Mouse (Mus musculus) liver, embryonic 11.5 days (tissue): ENCODE measurements at regions not wholly inside any gene's neighbourhood (a gene's known extent, or its start where the extent isn't known, plus 50 kb on each side); places are given as distances from the start of the nearest gene placed in this dataset.

ENCODE experiments used
- ATAC-seq: fragments of 200-750 bp; cut with Nextera tagmentation; replicated peaks from 2 replicates; pipeline ENCODE4 v1.8.0; 2017; ENCODE audit warnings: moderate number of reproducible peaks, mild to moderate bottlenecking, moderate TSS enrichment, moderate library complexity; ENCODE audit not compliant: low FRiP score
- DNase-seq: peaks from one replicate; pipeline ENCODE4 v3.0.0-alpha.2; 2017; ENCODE audit warnings: low spot score
- H3K27ac ChIP-seq: fragments of 300-500 bp; sonication (generic); 2 replicates; pipeline ENCODE4 v1.5.1; 2014; ENCODE audit warnings: mild to moderate bottlenecking, low read depth, low read length, control low read depth
- H3K27me3 ChIP-seq: fragments of 300-500 bp; sonication (generic); replicated peaks from 2 replicates; pipeline ENCODE4 v1.6.1; 2014; ENCODE audit warnings: low read length, mixed read lengths; ENCODE audit not compliant: control insufficient read depth, insufficient read depth
- H3K36me3 ChIP-seq: fragments of 300-500 bp; sonication (generic); 2 replicates; pipeline ENCODE4 v1.6.1; 2014; ENCODE audit warnings: mild to moderate bottlenecking, low read length, moderate library complexity, mixed read lengths; ENCODE audit not compliant: control insufficient read depth, insufficient read depth
- H3K4me1 ChIP-seq: fragments of 300-500 bp; sonication (generic); replicated peaks from 2 replicates; pipeline ENCODE4 v1.6.1; 2014; ENCODE audit warnings: low read length, mixed read lengths; ENCODE audit not compliant: control insufficient read depth, insufficient read depth
- H3K4me2 ChIP-seq: fragments of 300-500 bp; sonication (generic); 2 replicates; pipeline ENCODE4 v1.6.1; 2014; ENCODE audit warnings: mild to moderate bottlenecking, control low read depth, moderate library complexity
- H3K4me3 ChIP-seq: fragments of 300-500 bp; sonication (generic); 2 replicates; pipeline ENCODE4 v1.5.1; 2014; ENCODE audit warnings: low read depth, low read length, control low read depth
- H3K9ac ChIP-seq: fragments of 300-500 bp; sonication (generic); 2 replicates; pipeline ENCODE4 v1.6.1; 2014; ENCODE audit warnings: low read depth, low read length, control low read depth
- H3K9me3 ChIP-seq: fragments of 300-500 bp; sonication (generic); 2 replicates; pipeline ENCODE4 v1.6.1; 2016; ENCODE audit warnings: low read length, inconsistent platforms, mixed read lengths; ENCODE audit not compliant: control insufficient read depth
- WGBS: fragments of 180-500 bp; shearing (Covaris S2); extraction: QIAGEN DNeasy Blood & Tissue Kit; methylation state at CpG from one replicate; pipeline ENCODE4 v1.1.7; 2014; 5-methylcytosine and 5-hydroxymethylcytosine counted together

GRCm38 (mm10) chr5:75380340-75380739 lies 194.4 kb upstream of the Kit start:
- no peaks in the 10 kb centered on the region for H3K36me3 ChIP-seq
- no peak overlapping the region for H3K27ac ChIP-seq
- H3K4me2 ChIP-seq: no peak overlapping the region
- no peaks in the 10 kb centered on the region for H3K9me3 ChIP-seq
- no peak overlapping the region for H3K4me3 ChIP-seq
- 60% methylated on average over 1 of the region's 1 CpGs for WGBS
- no peak overlapping the region for H3K9ac ChIP-seq
- no peaks in the 10 kb centered on the region for H3K27me3 ChIP-seq
- ATAC-seq: no peak
- no peak for DNase-seq
- H3K4me1 ChIP-seq: peaks cover 27% of the 10 kb centered on the region

DNA sequence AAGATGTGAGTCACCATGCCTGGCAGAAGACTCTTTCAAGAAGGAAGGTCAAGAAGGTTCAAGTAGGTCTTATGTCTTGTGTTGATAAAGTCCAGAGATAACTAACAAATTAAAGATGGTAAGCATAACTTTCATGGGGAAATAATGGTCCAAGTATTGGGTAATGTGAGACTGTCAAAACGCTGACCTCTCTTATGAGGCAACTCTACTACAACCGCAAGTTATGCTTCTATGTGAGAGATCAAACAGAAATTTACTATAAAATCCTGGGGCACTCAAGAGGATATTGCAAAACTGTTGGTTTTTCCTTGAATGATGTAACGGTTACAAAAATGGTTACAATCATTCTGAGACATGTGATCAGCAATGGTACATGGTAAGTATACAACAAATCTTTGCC lies 192.6 kb upstream of the Kit start:
- no peaks in the 10 kb centered on the region for H3K9me3 ChIP-seq
- H3K27ac ChIP-seq: no peak overlapping the region
- no peak overlapping the region for H3K4me2 ChIP-seq
- no peaks in the 10 kb centered on the region for H3K36me3 ChIP-seq
- H3K4me3 ChIP-seq: no peak overlapping the region
- WGBS: 78% methylated on average over 3 of the region's 3 CpGs
- DNase-seq (no peak), ATAC-seq (no peak)
- H3K27me3 ChIP-seq: no peaks in the 10 kb centered on the region
- H3K9ac ChIP-seq: no peak overlapping the region
- peaks cover 15% of the 10 kb centered on the region for H3K4me1 ChIP-seq

DNA sequence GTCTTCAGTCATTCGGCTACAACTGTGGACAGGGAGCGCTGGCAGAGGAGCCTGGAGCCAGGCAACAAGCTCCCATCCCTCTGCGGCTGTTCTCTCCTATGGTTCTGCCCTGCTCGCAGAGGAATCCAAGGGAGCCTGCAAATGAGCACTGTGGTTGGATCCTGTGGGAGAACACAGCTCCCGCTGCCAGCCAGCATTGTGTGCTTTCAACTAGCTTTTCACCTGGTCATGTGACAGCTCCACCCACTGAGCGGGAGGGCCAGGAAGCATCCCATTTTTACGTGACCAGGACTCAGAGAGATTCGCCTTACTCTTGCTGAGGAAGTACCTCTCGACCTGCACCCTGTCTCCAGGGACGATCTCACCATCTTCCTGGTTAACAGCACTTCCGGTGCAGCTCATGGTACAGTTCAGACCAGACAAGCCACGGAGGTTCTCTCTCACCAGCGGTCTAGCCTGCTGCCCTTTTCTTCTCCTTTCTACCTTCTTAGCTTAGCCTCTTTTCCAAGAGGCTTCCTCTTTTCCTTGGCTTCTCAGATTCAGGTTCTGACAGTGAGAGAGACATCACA lies 186.7 kb upstream of the Kit start:
- 33% methylated on average over 13 of the region's 13 CpGs for WGBS
- peak overlapping the region; percentile 34 for H3K4me3 ChIP-seq
- ATAC-seq (peak; percentile 47; the same call in 1 of the 2 replicates), DNase-seq (no peak)
- no peaks in the 10 kb centered on the region for H3K27me3 ChIP-seq
- H3K4me1 ChIP-seq: peaks cover 10% of the 10 kb centered on the region
- H3K9me3 ChIP-seq: no peaks in the 10 kb centered on the region
- H3K36me3 ChIP-seq: no peaks in the 10 kb centered on the region
- H3K27ac ChIP-seq: no peak overlapping the region
- peak overlapping the region; percentile 34; the same call in 1 of the 2 replicates for H3K9ac ChIP-seq
- peak overlapping the region; percentile 60 for H3K4me2 ChIP-seq

DNA sequence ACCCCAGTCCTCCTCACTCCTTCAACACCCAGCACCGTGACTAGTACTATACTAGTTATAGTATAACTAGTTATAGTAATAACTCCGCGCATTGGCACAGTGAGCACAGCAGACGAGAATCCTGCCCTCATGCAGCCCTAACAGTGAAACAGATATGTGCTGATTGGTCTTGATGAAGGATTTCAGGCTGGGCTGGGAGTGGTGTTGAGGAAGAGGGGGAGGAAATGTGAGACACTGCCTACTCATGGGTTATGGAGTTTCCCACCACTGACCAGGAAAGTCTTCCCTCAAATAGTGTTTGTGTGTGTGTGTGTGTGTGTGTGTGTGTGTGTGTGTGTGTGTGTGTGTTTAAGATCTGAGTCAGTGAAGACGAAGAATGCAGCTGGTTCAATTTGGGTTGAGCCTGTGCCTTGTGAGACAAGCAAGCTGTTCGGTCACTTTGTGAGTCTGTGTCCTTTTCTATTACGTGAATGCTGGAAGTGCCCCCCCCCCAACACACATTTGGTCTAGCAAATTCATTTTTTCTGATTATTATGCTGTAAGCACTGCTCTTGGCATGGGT lies 185.9 kb upstream of the Kit start:
- 82% methylated on average over 7 of the region's 7 CpGs for WGBS
- Histone ChIP-seq H3K4me1 (peaks cover 10% of the 10 kb centered on the region), H3K27ac (no peak overlapping the region), H3K27me3 (no peaks in the 10 kb centered on the region), H3K4me3 (no peak overlapping the region), H3K9me3 (no peaks in the 10 kb centered on the region), H3K4me2 (no peak overlapping the region), H3K36me3 (no peaks in the 10 kb centered on the region), H3K9ac (no peak overlapping the region)
- DNase-seq (no peak), ATAC-seq (0 out of 2 replicates have a peak, but pooled peaks have one; percentile 15)

DNA sequence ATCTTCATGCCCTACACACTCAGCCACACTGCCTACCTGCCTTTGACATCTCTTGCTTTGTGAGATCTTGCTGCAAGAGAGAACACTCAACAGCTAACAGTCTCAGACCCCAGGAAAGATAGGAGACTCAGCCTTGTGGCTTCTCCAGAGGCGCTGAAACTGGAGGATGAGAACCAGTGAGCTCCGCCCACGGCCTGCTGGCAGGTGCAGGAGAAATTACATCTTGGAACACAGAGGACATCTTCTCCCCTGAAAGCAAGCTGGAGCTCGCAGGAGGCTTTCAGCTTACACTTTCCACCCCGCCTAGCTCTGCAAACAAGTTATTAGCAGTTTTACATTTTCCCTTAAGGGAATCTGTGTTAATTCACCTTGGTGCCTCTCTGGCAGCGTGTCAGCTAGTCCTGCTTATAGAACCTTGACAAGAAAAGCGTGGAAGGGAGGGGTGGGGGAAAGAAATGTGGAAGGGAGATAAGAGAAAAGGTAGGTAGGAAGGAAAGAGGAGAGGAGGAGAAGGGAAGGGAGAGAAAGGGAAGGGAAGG lies 185.2 kb upstream of the Kit start:
- no peak overlapping the region for H3K27ac ChIP-seq
- peaks cover 10% of the 10 kb centered on the region for H3K4me1 ChIP-seq
- no peak for ATAC-seq
- WGBS: 66% methylated on average over 7 of the region's 7 CpGs
- H3K4me3 ChIP-seq: no peak overlapping the region
- H3K36me3 ChIP-seq: no peaks in the 10 kb centered on the region
- no peaks in the 10 kb centered on the region for H3K27me3 ChIP-seq
- H3K9me3 ChIP-seq: no peaks in the 10 kb centered on the region
- H3K9ac ChIP-seq: no peak overlapping the region
- no peak overlapping the region for H3K4me2 ChIP-seq
- no peak for DNase-seq

GRCm38 (mm10) chr5:75398820-75399219 lies 175.9 kb upstream of the Kit start:
- no peak overlapping the region for H3K27ac ChIP-seq
- no peak overlapping the region for H3K4me3 ChIP-seq
- no peaks in the 10 kb centered on the region for H3K36me3 ChIP-seq
- no peak for DNase-seq
- H3K9ac ChIP-seq: no peak overlapping the region
- no peaks in the 10 kb centered on the region for H3K27me3 ChIP-seq
- no peak overlapping the region for H3K4me2 ChIP-seq
- 80% methylated on average over 5 of the region's 5 CpGs for WGBS
- no peaks in the 10 kb centered on the region for H3K9me3 ChIP-seq
- no peak for ATAC-seq
- 0 out of 2 replicates have a peak, but pooled peaks cover 2% of the 10 kb centered on the region for H3K4me1 ChIP-seq

GRCm38 (mm10) chr5:75401734-75402133 lies 173.0 kb upstream of the Kit start:
- WGBS: 71% methylated on average over 3 of the region's 3 CpGs
- H3K4me1 ChIP-seq: 0 out of 2 replicates have a peak, but pooled peaks cover 2% of the 10 kb centered on the region
- H3K4me2 ChIP-seq: no peak overlapping the region
- ATAC-seq (no peak), DNase-seq (no peak)
- no peak overlapping the region for H3K4me3 ChIP-seq
- no peak overlapping the region for H3K9ac ChIP-seq
- no peaks in the 10 kb centered on the region for H3K36me3 ChIP-seq
- no peaks in the 10 kb centered on the region for H3K27me3 ChIP-seq
- no peak overlapping the region for H3K27ac ChIP-seq
- H3K9me3 ChIP-seq: no peaks in the 10 kb centered on the region

GRCm38 (mm10) chr5:75402631-75403030 lies 172.1 kb upstream of the Kit start:
- H3K4me1 ChIP-seq: 0 out of 2 replicates have a peak, but pooled peaks cover 2% of the 10 kb centered on the region
- no peak overlapping the region for H3K9ac ChIP-seq
- no peak overlapping the region for H3K4me2 ChIP-seq
- no peak overlapping the region for H3K4me3 ChIP-seq
- no peak for DNase-seq
- WGBS: 69% methylated on average over 3 of the region's 3 CpGs
- no peaks in the 10 kb centered on the region for H3K36me3 ChIP-seq
- no peaks in the 10 kb centered on the region for H3K9me3 ChIP-seq
- no peak for ATAC-seq
- H3K27ac ChIP-seq: no peak overlapping the region
- H3K27me3 ChIP-seq: no peaks in the 10 kb centered on the region

GRCm38 (mm10) chr5:75403531-75403930 lies 171.2 kb upstream of the Kit start:
- ATAC-seq (no peak), DNase-seq (no peak)
- Histone ChIP-seq H3K36me3 (no peaks in the 10 kb centered on the region), H3K27ac (no peak overlapping the region), H3K9ac (no peak overlapping the region), H3K4me3 (no peak overlapping the region), H3K4me1 (0 out of 2 replicates have a peak, but pooled peaks cover 2% of the 10 kb centered on the region), H3K9me3 (no peaks in the 10 kb centered on the region), H3K4me2 (no peak overlapping the region), H3K27me3 (no peaks in the 10 kb centered on the region)
- 83% methylated on average over 5 of the region's 5 CpGs for WGBS
